Mouse (Mus musculus) hindbrain, embryonic 16.5 days (tissue): Measurements from ENCODE around the gene Pcsk5. TPM values are rescaled to one million over a fixed set of nuclear protein-coding genes. Genes with fewer than 3 reads are reported as not detected.

ENCODE experiments used
- ATAC-seq: fragments of 200-750 bp; cut with Nextera tagmentation; 2 replicates; pipeline ENCODE4 v1.8.0; 2017; ENCODE audit warnings: moderate TSS enrichment, moderate library complexity
- H3K27ac ChIP-seq: fragments of 300-500 bp; sonication (generic); 2 replicates; pipeline ENCODE4 v1.5.1; 2014; ENCODE audit warnings: low read depth, mild to moderate bottlenecking, control low read depth, low read length, moderate library complexity
- H3K27me3 ChIP-seq: fragments of 300-500 bp; sonication (generic); replicated peaks from 2 replicates; pipeline ENCODE4 v1.6.1; 2014; ENCODE audit warnings: low read length; ENCODE audit not compliant: control insufficient read depth, insufficient read depth
- H3K36me3 ChIP-seq: fragments of 300-500 bp; sonication (generic); 2 replicates; pipeline ENCODE4 v1.6.1; 2014; ENCODE audit warnings: mild to moderate bottlenecking, low read length, moderate library complexity, mixed read lengths; ENCODE audit not compliant: control insufficient read depth, insufficient read depth
- H3K4me1 ChIP-seq: fragments of 300-500 bp; sonication (generic); 2 replicates; pipeline ENCODE4 v1.6.1; 2014; ENCODE audit warnings: low read depth, low read length; ENCODE audit not compliant: control insufficient read depth, insufficient read depth
- H3K4me2 ChIP-seq: fragments of 300-500 bp; sonication (generic); 2 replicates; pipeline ENCODE4 v1.6.1; 2014; ENCODE audit warnings: mild to moderate bottlenecking, low read length, control low read depth, moderate library complexity
- H3K4me3 ChIP-seq: fragments of 300-500 bp; sonication (generic); 2 replicates; pipeline ENCODE4 v1.5.1; 2014; ENCODE audit warnings: mild to moderate bottlenecking, low read length, control low read depth, moderate library complexity
- H3K9ac ChIP-seq: fragments of 300-500 bp; sonication (generic); 2 replicates; pipeline ENCODE4 v1.6.1; 2014; ENCODE audit warnings: low read depth, mild to moderate bottlenecking, control low read depth, low read length, moderate library complexity
- H3K9me3 ChIP-seq: fragments of 300-500 bp; sonication (generic); 2 replicates; pipeline ENCODE4 v1.6.1; 2014; ENCODE audit warnings: mild to moderate bottlenecking, low read length, moderate library complexity; ENCODE audit not compliant: control insufficient read depth
- WGBS: fragments of 180-500 bp; shearing (Covaris S2); extraction: QIAGEN DNeasy Blood & Tissue Kit; methylation state at CpG from one replicate; pipeline ENCODE4 v1.1.7; 2014; 5-methylcytosine and 5-hydroxymethylcytosine counted together
- polyA plus RNA-seq: library from polyadenylated mRNA; unstranded; fragments of >200 nt; fragmentation: Nextera tagmentation; extraction: Ambion mirVana; gene quantifications from 2 replicates; pipeline ENCODE4 v1.2.1, GENCODE M21; 2015

Gene Pcsk5
- polyA plus RNA-seq, 1 experiment from 2014 or later, result 11.7 TPM

- 0 out of 2 replicates have a peak, but pooled peaks have one; percentile 56 for ATAC-seq
- no peak overlapping the region for H3K27ac ChIP-seq
- H3K27me3 ChIP-seq, result no peaks in the 10 kb centered on the region
- H3K4me1 ChIP-seq, result no peaks in the 10 kb centered on the region
- no peak overlapping the region for H3K9ac ChIP-seq
- H3K9me3 ChIP-seq, result no peaks in the 10 kb centered on the region
- H3K36me3 ChIP-seq, result no peaks in the 10 kb centered on the region
- no peak overlapping the region for H3K4me3 ChIP-seq
- H3K4me2 ChIP-seq, result no peak overlapping the region
- WGBS, result 45% methylated on average over 3 of the region's 3 CpGs
Observed at GRCm38 (mm10) chr19:17643128-17643797, 194.2 kb downstream of the Pcsk5 start.

DNA sequence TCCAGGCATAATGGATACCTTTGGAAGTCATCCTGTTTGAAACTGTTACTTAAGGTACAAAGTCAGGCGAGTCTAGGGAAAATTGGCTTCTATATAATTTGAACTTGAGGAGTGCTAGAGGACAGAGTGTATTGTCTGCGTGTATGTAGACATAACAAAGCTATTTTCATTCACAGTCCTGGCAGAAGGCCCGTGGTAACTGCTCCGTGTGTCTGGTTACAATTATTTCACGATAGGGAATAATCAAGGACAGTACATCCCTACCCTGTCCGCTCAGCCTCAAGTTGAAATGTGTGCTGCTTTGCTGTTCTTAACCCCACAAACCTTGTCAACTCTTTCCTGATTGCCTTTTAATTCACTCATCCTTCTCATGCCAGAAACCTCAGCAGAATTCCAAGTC lies 201.4 kb downstream of the Pcsk5 start:
- Histone ChIP-seq H3K9me3 (no peaks in the 10 kb centered on the region), H3K36me3 (no peaks in the 10 kb centered on the region), H3K9ac (no peak overlapping the region), H3K4me1 (no peaks in the 10 kb centered on the region), H3K27me3 (no peaks in the 10 kb centered on the region), H3K4me2 (no peak overlapping the region), H3K4me3 (no peak overlapping the region), H3K27ac (no peak overlapping the region)
- ATAC-seq, result no peak
- 66% methylated on average over 6 of the region's 6 CpGs for WGBS

DNA sequence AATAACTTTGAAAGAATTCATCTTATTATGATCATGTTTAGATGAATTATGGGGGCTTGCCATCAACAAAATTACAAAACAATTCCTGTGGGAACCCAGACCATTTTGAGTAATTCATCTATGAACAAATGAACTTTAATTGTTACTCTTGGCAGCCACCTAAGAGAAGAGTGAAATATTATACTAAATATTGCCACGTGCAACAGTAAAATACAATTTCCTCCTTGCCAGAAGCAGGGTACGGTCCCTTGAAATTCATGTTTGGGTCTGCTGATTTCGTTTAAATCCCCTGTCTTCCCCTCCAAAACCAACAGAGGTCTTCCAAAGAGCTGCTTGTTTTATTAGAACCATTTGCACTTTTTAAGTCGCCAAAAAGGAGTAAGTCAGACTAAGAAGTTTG lies 221.8 kb downstream of the Pcsk5 start:
- no peak overlapping the region for H3K27ac ChIP-seq
- no peaks in the 10 kb centered on the region for H3K9me3 ChIP-seq
- H3K4me3 ChIP-seq, result no peak overlapping the region
- H3K36me3 ChIP-seq, result no peaks in the 10 kb centered on the region
- H3K27me3 ChIP-seq, result no peaks in the 10 kb centered on the region
- WGBS, result 78% methylated on average over 4 of the region's 4 CpGs
- H3K4me2 ChIP-seq, result no peak overlapping the region
- no peak for ATAC-seq
- H3K4me1 ChIP-seq, result no peaks in the 10 kb centered on the region
- H3K9ac ChIP-seq, result no peak overlapping the region

DNA sequence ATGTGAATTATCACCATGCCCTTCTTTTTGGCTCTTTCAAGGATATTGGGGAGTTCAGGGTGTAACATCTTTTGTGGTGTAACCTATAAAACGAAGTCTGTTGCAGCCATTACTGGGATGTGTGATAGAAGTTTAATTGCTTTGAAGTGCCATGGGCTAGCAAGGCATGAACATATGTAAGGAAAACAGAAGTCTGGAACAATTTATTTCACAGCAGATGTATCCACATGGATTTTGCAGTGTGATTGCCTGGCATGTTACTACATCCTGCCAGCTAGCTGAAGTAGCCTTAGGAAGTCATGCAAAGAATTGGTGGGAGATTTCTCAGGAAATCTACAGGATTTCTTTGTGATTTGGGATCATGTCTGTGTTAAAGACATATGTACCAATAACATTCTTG lies 230.9 kb downstream of the Pcsk5 start:
- no peak for ATAC-seq
- no peaks in the 10 kb centered on the region for H3K36me3 ChIP-seq
- no peak overlapping the region for H3K4me2 ChIP-seq
- no peaks in the 10 kb centered on the region for H3K4me1 ChIP-seq
- H3K27me3 ChIP-seq, result no peaks in the 10 kb centered on the region
- no peak overlapping the region for H3K27ac ChIP-seq
- H3K9me3 ChIP-seq, result no peaks in the 10 kb centered on the region
- H3K9ac ChIP-seq, result no peak overlapping the region
- 61% methylated on average over 1 of the region's 1 CpGs for WGBS
- H3K4me3 ChIP-seq, result no peak overlapping the region

DNA sequence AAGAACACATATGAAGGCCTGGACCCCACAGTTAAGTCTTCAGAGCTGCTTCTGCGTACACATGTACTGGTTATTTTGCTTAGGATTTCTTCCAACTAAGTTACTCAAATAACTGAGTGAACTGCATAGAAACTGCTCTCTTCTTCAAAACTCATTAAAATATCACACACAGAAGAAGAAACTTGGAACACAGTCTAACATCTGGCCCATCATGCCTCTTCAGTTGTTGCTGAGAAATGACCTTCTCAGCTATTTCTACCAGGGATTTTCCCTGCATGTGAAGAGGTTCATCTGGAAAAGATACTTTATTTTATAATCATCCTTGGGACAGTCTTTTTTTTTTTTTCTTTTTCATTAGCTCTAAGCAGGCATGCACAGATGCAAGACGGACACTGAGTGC lies 231.3 kb downstream of the Pcsk5 start:
- 80% methylated on average over 2 of the region's 2 CpGs for WGBS
- no peak overlapping the region for H3K4me2 ChIP-seq
- no peak overlapping the region for H3K4me3 ChIP-seq
- H3K27me3 ChIP-seq, result no peaks in the 10 kb centered on the region
- no peak for ATAC-seq
- H3K9ac ChIP-seq, result no peak overlapping the region
- H3K4me1 ChIP-seq, result no peaks in the 10 kb centered on the region
- H3K9me3 ChIP-seq, result no peaks in the 10 kb centered on the region
- no peaks in the 10 kb centered on the region for H3K36me3 ChIP-seq
- H3K27ac ChIP-seq, result no peak overlapping the region

DNA sequence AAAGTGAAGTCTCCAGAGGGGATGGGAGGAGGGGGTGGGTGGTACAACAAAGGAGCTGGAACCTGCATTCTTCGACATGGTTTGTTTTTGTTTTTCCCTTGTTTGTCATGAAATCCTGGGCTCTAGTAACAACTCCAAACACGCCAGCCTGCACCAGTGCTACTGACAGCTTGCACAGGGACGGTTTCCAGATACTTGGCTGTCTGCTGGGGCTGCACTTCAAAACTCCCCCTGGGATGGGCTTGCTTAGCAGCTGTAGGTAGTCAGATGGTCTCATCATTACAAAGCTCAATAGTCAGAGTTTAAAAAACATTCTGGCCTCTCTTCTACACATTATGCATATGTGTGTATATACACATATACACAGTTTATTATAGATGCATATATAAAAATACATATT lies 234.1 kb downstream of the Pcsk5 start:
- 47% methylated on average over 3 of the region's 3 CpGs for WGBS
- H3K27ac ChIP-seq, result 0 out of 2 replicates have a peak overlapping the region, but pooled peaks have one; percentile 29
- ATAC-seq, result peak; percentile 69; the same call in 1 of the 2 replicates
- H3K9ac ChIP-seq, result no peak overlapping the region
- no peaks in the 10 kb centered on the region for H3K36me3 ChIP-seq
- no peak overlapping the region for H3K4me2 ChIP-seq
- no peak overlapping the region for H3K4me3 ChIP-seq
- H3K9me3 ChIP-seq, result no peaks in the 10 kb centered on the region
- no peaks in the 10 kb centered on the region for H3K27me3 ChIP-seq
- peaks cover 2% of the 10 kb centered on the region; the same call in 1 of the 2 replicates for H3K4me1 ChIP-seq

- no peak overlapping the region for H3K9ac ChIP-seq
- no peak overlapping the region for H3K4me2 ChIP-seq
- peaks cover 2% of the 10 kb centered on the region; the same call in 1 of the 2 replicates for H3K4me1 ChIP-seq
- H3K4me3 ChIP-seq, result no peak overlapping the region
- 54% methylated on average over 2 of the region's 2 CpGs for WGBS
- H3K36me3 ChIP-seq, result no peaks in the 10 kb centered on the region
- ATAC-seq, result peak; percentile 65
- peak overlapping the region; percentile 39; the same call in 1 of the 2 replicates for H3K27ac ChIP-seq
- no peaks in the 10 kb centered on the region for H3K9me3 ChIP-seq
- H3K27me3 ChIP-seq, result no peaks in the 10 kb centered on the region
Observed at GRCm38 (mm10) chr19:17600347-17600746, 237.1 kb downstream of the Pcsk5 start.

DNA sequence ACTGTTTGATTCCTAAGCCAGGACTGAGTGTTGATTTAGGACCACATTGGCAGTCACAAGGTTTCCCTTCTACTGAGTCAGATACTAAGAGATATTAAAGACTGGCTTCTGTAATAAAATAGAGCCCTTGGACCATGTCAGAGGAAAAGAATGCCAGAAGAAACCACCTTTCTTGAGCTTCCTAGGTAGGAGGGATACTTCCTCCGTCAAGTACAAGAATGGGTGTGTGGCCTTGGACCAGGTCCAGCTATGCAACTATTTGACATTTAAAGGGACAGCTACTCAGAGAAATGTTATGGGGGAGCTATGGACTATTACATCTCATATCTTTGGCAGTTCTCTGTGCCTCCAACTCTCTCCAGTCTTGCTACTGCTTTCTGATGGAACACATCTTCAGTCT lies 244.6 kb downstream of the Pcsk5 start:
- Histone ChIP-seq H3K36me3 (no peaks in the 10 kb centered on the region), H3K27ac (no peak overlapping the region), H3K27me3 (no peaks in the 10 kb centered on the region), H3K9me3 (no peaks in the 10 kb centered on the region), H3K4me1 (peaks cover 2% of the 10 kb centered on the region; the same call in 1 of the 2 replicates), H3K4me2 (no peak overlapping the region), H3K9ac (no peak overlapping the region), H3K4me3 (no peak overlapping the region)
- 17% methylated on average over 1 of the region's 1 CpGs for WGBS
- ATAC-seq, result no peak

GRCm38 (mm10) chr19:17591335-17591734 lies 246.1 kb downstream of the Pcsk5 start:
- Histone ChIP-seq H3K9me3 (no peaks in the 10 kb centered on the region), H3K36me3 (no peaks in the 10 kb centered on the region), H3K27me3 (no peaks in the 10 kb centered on the region), H3K9ac (no peak overlapping the region), H3K4me1 (peaks cover 2% of the 10 kb centered on the region; the same call in 1 of the 2 replicates), H3K4me2 (no peak overlapping the region), H3K4me3 (no peak overlapping the region), H3K27ac (no peak overlapping the region)
- WGBS, result 31% methylated on average over 8 of the region's 8 CpGs
- ATAC-seq, result peak; percentile 92
